Mouse (Mus musculus): ENCODE measurements around the gene Pknox1. TPM values are rescaled to one million over a fixed set of nuclear protein-coding genes. Genes with fewer than 3 reads are reported as not detected.
A peak's percentile ranks its signal among the peaks of the same experiment; 100 is the strongest.

The Pknox1 gene
- polyA plus RNA-seq, 1 experiment from 2014 or later, result 39.4 TPM

GRCm38 (mm10) chr17:31576394-31577175 lies 12.1 kb downstream of the Pknox1 start:
- DNase-seq (ENCODE audit: low spot score), result no peak
- 72% methylated on average over 10 of the region's 10 CpGs for WGBS
- Histone ChIP-seq H3K9ac (ENCODE audit: low read length) (no peak overlapping the region), H3K36me3 (ENCODE audit: control insufficient read depth, insufficient read depth, low read length) (no peaks in the 10 kb centered on the region), H3K9me3 (ENCODE audit: control insufficient read depth, low read length) (no peaks in the 10 kb centered on the region), H3K27ac (ENCODE audit: low read depth) (no peak overlapping the region), H3K27me3 (replicated peaks; ENCODE audit: control insufficient read depth, insufficient read depth, low read length) (no peaks in the 10 kb centered on the region), H3K4me3 (ENCODE audit: low read depth, low read length) (no peak overlapping the region), H3K4me1 (replicated peaks; ENCODE audit: control insufficient read depth, insufficient read depth, low read length) (peaks cover 3% of the 10 kb centered on the region; the same call in 1 of the 2 replicates), H3K4me2 (ENCODE audit: low read length) (no peak overlapping the region)
- ATAC-seq (replicated peaks; ENCODE audit: low FRiP score, low TSS enrichment, low read depth), result no peak

GRCm38 (mm10) chr17:31580344-31580743 lies 15.8 kb downstream of the Pknox1 start:
- Histone ChIP-seq H3K9ac (ENCODE audit: low read length) (no peak overlapping the region), H3K4me2 (ENCODE audit: low read length) (no peak overlapping the region), H3K4me3 (ENCODE audit: low read depth, low read length) (no peak overlapping the region), H3K27ac (ENCODE audit: low read depth) (no peak overlapping the region), H3K9me3 (ENCODE audit: control insufficient read depth, low read length) (no peaks in the 10 kb centered on the region), H3K27me3 (replicated peaks; ENCODE audit: control insufficient read depth, insufficient read depth, low read length) (no peaks in the 10 kb centered on the region), H3K4me1 (replicated peaks; ENCODE audit: control insufficient read depth, insufficient read depth, low read length) (peaks cover 3% of the 10 kb centered on the region), H3K36me3 (ENCODE audit: control insufficient read depth, insufficient read depth, low read length) (peaks cover 9% of the 10 kb centered on the region; the same call in 1 of the 2 replicates)
- DNase-seq (ENCODE audit: low spot score), result no peak
- 66% methylated on average over 3 of the region's 3 CpGs for WGBS
- ATAC-seq (replicated peaks; ENCODE audit: low FRiP score, low TSS enrichment, low read depth), result no peak

- H3K9ac ChIP-seq (ENCODE audit: low read length), result no peak overlapping the region
- peaks cover 9% of the 10 kb centered on the region; the same call in 1 of the 2 replicates for H3K36me3 ChIP-seq (ENCODE audit: control insufficient read depth, insufficient read depth, low read length)
- H3K27ac ChIP-seq (ENCODE audit: low read depth), result peak overlapping the region; percentile 22; the same call in 1 of the 2 replicates
- DNase-seq (ENCODE audit: low spot score), result no peak
- ATAC-seq (replicated peaks; ENCODE audit: low FRiP score, low TSS enrichment, low read depth), result 0 out of 2 replicates have a peak, but pooled peaks have one; percentile 30
- no peak overlapping the region for H3K4me3 ChIP-seq (ENCODE audit: low read depth, low read length)
- no peaks in the 10 kb centered on the region for H3K9me3 ChIP-seq (ENCODE audit: control insufficient read depth, low read length)
- H3K4me1 ChIP-seq (replicated peaks; ENCODE audit: control insufficient read depth, insufficient read depth, low read length), result peaks cover 3% of the 10 kb centered on the region
- H3K27me3 ChIP-seq (replicated peaks; ENCODE audit: control insufficient read depth, insufficient read depth, low read length), result no peaks in the 10 kb centered on the region
- 34% methylated on average over 3 of the region's 3 CpGs for WGBS
- H3K4me2 ChIP-seq (ENCODE audit: low read length), result no peak overlapping the region
Observed at GRCm38 (mm10) chr17:31583185-31583584, 18.7 kb downstream of the Pknox1 start.

GRCm38 (mm10) chr17:31583781-31584180 lies 19.2 kb downstream of the Pknox1 start:
- peaks cover 14% of the 10 kb centered on the region for H3K36me3 ChIP-seq (ENCODE audit: control insufficient read depth, insufficient read depth, low read length)
- DNase-seq (ENCODE audit: low spot score), result no peak
- no peak overlapping the region for H3K4me3 ChIP-seq (ENCODE audit: low read depth, low read length)

GRCm38 (mm10) chr17:31588115-31588514 lies 23.6 kb downstream of the Pknox1 start:
- no peaks in the 10 kb centered on the region; the same call in 1 of the 2 replicates for H3K4me1 ChIP-seq (replicated peaks; ENCODE audit: control insufficient read depth, insufficient read depth, low read length)
- no peak overlapping the region for H3K4me3 ChIP-seq (ENCODE audit: low read depth, low read length)
- H3K36me3 ChIP-seq (ENCODE audit: control insufficient read depth, insufficient read depth, low read length), result peaks cover 49% of the 10 kb centered on the region
- no peaks in the 10 kb centered on the region for H3K9me3 ChIP-seq (ENCODE audit: control insufficient read depth, low read length)
- DNase-seq (ENCODE audit: low spot score) (no peak), ATAC-seq (replicated peaks; ENCODE audit: low FRiP score, low TSS enrichment, low read depth) (no peak)
- 62% methylated on average over 7 of the region's 7 CpGs for WGBS
- no peaks in the 10 kb centered on the region for H3K27me3 ChIP-seq (replicated peaks; ENCODE audit: control insufficient read depth, insufficient read depth, low read length)
- H3K27ac ChIP-seq (ENCODE audit: low read depth), result no peak overlapping the region
- H3K9ac ChIP-seq (ENCODE audit: low read length), result no peak overlapping the region
- no peak overlapping the region for H3K4me2 ChIP-seq (ENCODE audit: low read length)

More at GRCm38 (mm10) chr17:31583781-31584180, 19.2 kb downstream of the Pknox1 start:
- no peak for ATAC-seq (replicated peaks; ENCODE audit: low FRiP score, low TSS enrichment, low read depth)
- Histone ChIP-seq H3K4me1 (replicated peaks; ENCODE audit: control insufficient read depth, insufficient read depth, low read length) (peaks cover 3% of the 10 kb centered on the region), H3K27me3 (replicated peaks; ENCODE audit: control insufficient read depth, insufficient read depth, low read length) (no peaks in the 10 kb centered on the region), H3K9me3 (ENCODE audit: control insufficient read depth, low read length) (no peaks in the 10 kb centered on the region), H3K9ac (ENCODE audit: low read length) (no peak overlapping the region), H3K27ac (ENCODE audit: low read depth) (peak overlapping the region; percentile 22; the same call in 1 of the 2 replicates), H3K4me2 (ENCODE audit: low read length) (no peak overlapping the region)
- WGBS, result 84% methylated on average over 6 of the region's 6 CpGs

GRCm38 (mm10) chr17:31588726-31589125 lies 24.2 kb downstream of the Pknox1 start:
- WGBS, result 82% methylated on average over 4 of the region's 4 CpGs

GRCm38 (mm10) chr17:31590846-31591245 lies 26.3 kb downstream of the Pknox1 start:
- no peak for DNase-seq (ENCODE audit: low spot score)
- no peak overlapping the region for H3K4me2 ChIP-seq (ENCODE audit: low read length)
- no peak overlapping the region for H3K4me3 ChIP-seq (ENCODE audit: low read depth, low read length)
- no peak overlapping the region for H3K27ac ChIP-seq (ENCODE audit: low read depth)
- H3K9ac ChIP-seq (ENCODE audit: low read length), result no peak overlapping the region
- no peaks in the 10 kb centered on the region for H3K4me1 ChIP-seq (replicated peaks; ENCODE audit: control insufficient read depth, insufficient read depth, low read length)
- WGBS, result 90% methylated on average over 11 of the region's 11 CpGs
- H3K36me3 ChIP-seq (ENCODE audit: control insufficient read depth, insufficient read depth, low read length), result peaks cover 54% of the 10 kb centered on the region
- H3K27me3 ChIP-seq (replicated peaks; ENCODE audit: control insufficient read depth, insufficient read depth, low read length), result no peaks in the 10 kb centered on the region
- H3K9me3 ChIP-seq (ENCODE audit: control insufficient read depth, low read length), result no peaks in the 10 kb centered on the region
- ATAC-seq (replicated peaks; ENCODE audit: low FRiP score, low TSS enrichment, low read depth), result no peak

More at GRCm38 (mm10) chr17:31588726-31589125, 24.2 kb downstream of the Pknox1 start:
- no peak for ATAC-seq (replicated peaks; ENCODE audit: low FRiP score, low TSS enrichment, low read depth)
- no peak overlapping the region for H3K27ac ChIP-seq (ENCODE audit: low read depth)
- H3K36me3 ChIP-seq (ENCODE audit: control insufficient read depth, insufficient read depth, low read length), result peaks cover 49% of the 10 kb centered on the region
- H3K9me3 ChIP-seq (ENCODE audit: control insufficient read depth, low read length), result no peaks in the 10 kb centered on the region
- no peak overlapping the region for H3K9ac ChIP-seq (ENCODE audit: low read length)
- no peaks in the 10 kb centered on the region for H3K27me3 ChIP-seq (replicated peaks; ENCODE audit: control insufficient read depth, insufficient read depth, low read length)
- H3K4me1 ChIP-seq (replicated peaks; ENCODE audit: control insufficient read depth, insufficient read depth, low read length), result no peaks in the 10 kb centered on the region
- no peak for DNase-seq (ENCODE audit: low spot score)
- H3K4me2 ChIP-seq (ENCODE audit: low read length), result no peak overlapping the region
- H3K4me3 ChIP-seq (ENCODE audit: low read depth, low read length), result no peak overlapping the region

DNA sequence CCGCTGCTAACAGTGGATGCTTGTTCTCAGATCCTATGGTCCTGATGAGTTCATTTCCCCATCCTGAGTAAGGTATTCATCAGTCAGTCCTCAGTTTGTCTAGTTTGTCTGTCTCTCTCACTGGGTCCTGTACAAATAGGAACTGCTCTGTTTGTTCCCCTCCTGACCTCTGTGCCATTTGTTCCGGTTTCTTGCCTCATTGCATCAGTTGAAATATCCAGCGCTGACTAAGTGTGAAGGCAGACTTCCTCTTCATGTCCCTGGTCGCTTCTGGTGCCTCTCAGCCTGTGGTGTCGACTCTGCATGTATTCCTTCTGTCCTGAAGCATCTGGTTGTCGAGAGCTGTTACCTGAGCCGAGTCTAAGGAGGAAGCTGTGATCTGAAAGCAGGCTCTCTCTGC lies 30.1 kb downstream of the Pknox1 start:
- Histone ChIP-seq H3K9me3 (ENCODE audit: control insufficient read depth, low read length) (no peaks in the 10 kb centered on the region), H3K4me1 (replicated peaks; ENCODE audit: control insufficient read depth, insufficient read depth, low read length) (no peaks in the 10 kb centered on the region), H3K27ac (ENCODE audit: low read depth) (no peak overlapping the region), H3K27me3 (replicated peaks; ENCODE audit: control insufficient read depth, insufficient read depth, low read length) (no peaks in the 10 kb centered on the region), H3K36me3 (ENCODE audit: control insufficient read depth, insufficient read depth, low read length) (peaks cover 70% of the 10 kb centered on the region), H3K4me3 (ENCODE audit: low read depth, low read length) (no peak overlapping the region), H3K4me2 (ENCODE audit: low read length) (no peak overlapping the region), H3K9ac (ENCODE audit: low read length) (no peak overlapping the region)
- WGBS, result 79% methylated on average over 7 of the region's 7 CpGs
- DNase-seq (ENCODE audit: low spot score), result no peak
- no peak for ATAC-seq (replicated peaks; ENCODE audit: low FRiP score, low TSS enrichment, low read depth)

DNA sequence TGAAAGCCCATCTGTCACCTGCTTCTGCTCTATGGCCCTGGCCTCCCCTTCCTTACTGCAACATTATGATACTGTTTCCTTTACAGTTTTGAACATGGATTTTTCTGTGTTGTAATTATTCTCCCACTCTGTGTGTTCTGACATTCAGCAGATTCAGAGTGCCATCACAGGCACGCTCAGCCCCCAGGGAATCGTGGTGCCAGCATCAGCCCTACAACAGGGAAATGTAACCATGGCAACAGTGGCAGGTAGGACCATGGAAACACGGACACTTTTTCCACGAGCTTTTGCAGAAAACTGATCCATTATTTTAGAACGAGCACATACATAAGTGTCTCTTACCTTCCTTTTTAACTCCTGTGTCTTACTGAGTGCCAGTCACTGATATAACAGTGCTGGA lies 30.5 kb downstream of the Pknox1 start:
- WGBS, result 82% methylated on average over 5 of the region's 5 CpGs
- DNase-seq (ENCODE audit: low spot score), result no peak
- Histone ChIP-seq H3K4me2 (ENCODE audit: low read length) (no peak overlapping the region), H3K36me3 (ENCODE audit: control insufficient read depth, insufficient read depth, low read length) (peaks cover 74% of the 10 kb centered on the region), H3K27me3 (replicated peaks; ENCODE audit: control insufficient read depth, insufficient read depth, low read length) (no peaks in the 10 kb centered on the region), H3K4me1 (replicated peaks; ENCODE audit: control insufficient read depth, insufficient read depth, low read length) (no peaks in the 10 kb centered on the region), H3K9ac (ENCODE audit: low read length) (no peak overlapping the region), H3K27ac (ENCODE audit: low read depth) (no peak overlapping the region), H3K9me3 (ENCODE audit: control insufficient read depth, low read length) (no peaks in the 10 kb centered on the region), H3K4me3 (ENCODE audit: low read depth, low read length) (no peak overlapping the region)
- ATAC-seq (replicated peaks; ENCODE audit: low FRiP score, low TSS enrichment, low read depth), result no peak

Data from intestine, embryonic 14.5 days (tissue).